Mouse (Mus musculus) cerebellum, adult 9-11 months (tissue): ENCODE measurements around the gene Arih2.

ENCODE experiments used
- DNase-seq: peaks from one replicate; pipeline ENCODE4 v3.0.0; 2022

The Arih2 gene

GRCm38 (mm10) chr9:108559169-108559568 is 90.0 kb downstream of the Arih2 start:
- DNase-seq: peak; percentile 17
